Mouse (Mus musculus) C2C12 (cell line): Measurements from ENCODE around the gene Gfy. TPM values are rescaled to one million over a fixed set of nuclear protein-coding genes. Genes with fewer than 3 reads are reported as not detected.

ENCODE experiments used
- H3K27me3 ChIP-seq: one replicate; pipeline ENCODE4 v1.6.1; 2011; ENCODE audit not compliant: control insufficient read depth, insufficient read depth, insufficient read length
- H3K36me3 ChIP-seq: one replicate; pipeline ENCODE4 v1.6.1; 2011; ENCODE audit not compliant: control insufficient read depth, insufficient read depth
- H3K4me3 ChIP-seq: one replicate; pipeline ENCODE4 v1.5.1; 2011; ENCODE audit warnings: mild to moderate bottlenecking, control low read depth; ENCODE audit not compliant: poor library complexity, insufficient read depth, severe bottlenecking
- H3K79me2 ChIP-seq: one replicate; pipeline ENCODE4 v1.6.1; 2011; ENCODE audit not compliant: control insufficient read depth, insufficient read depth
- H3K79me3 ChIP-seq: one replicate; pipeline ENCODE4 v1.6.1; 2011; ENCODE audit warnings: low read depth, control low read depth
- H3ac ChIP-seq: one replicate; pipeline ENCODE3; 2011; ENCODE audit warnings: low read depth; ENCODE audit not compliant: control insufficient read depth, insufficient read length
- CEBPB ChIP-seq: IDR thresholded peaks from one replicate; pipeline ENCODE4 v1.6.1; 2011; ENCODE audit warnings: low read depth, mild to moderate bottlenecking, control low read depth, moderate library complexity
- CTCF ChIP-seq: IDR thresholded peaks from one replicate; pipeline ENCODE4 v1.5.1; 2011; ENCODE audit not compliant: control insufficient read depth, insufficient read depth, insufficient read length
- FOSL1 ChIP-seq: IDR thresholded peaks from one replicate; pipeline ENCODE4 v1.8.0; 2011; ENCODE audit warnings: mild to moderate bottlenecking, low read length; ENCODE audit not compliant: poor library complexity, insufficient read depth, severe bottlenecking
- MAX ChIP-seq: IDR thresholded peaks from one replicate; pipeline ENCODE4 v1.6.1; 2011; ENCODE audit warnings: mild to moderate bottlenecking, control low read depth
- MYOD1 ChIP-seq: IDR thresholded peaks from one replicate; pipeline ENCODE4 v1.6.1; 2011; ENCODE audit warnings: low read depth; ENCODE audit not compliant: control insufficient read depth, insufficient read length
- MYOG ChIP-seq: IDR thresholded peaks from one replicate; pipeline ENCODE4 v1.6.1; 2011; ENCODE audit not compliant: control insufficient read depth, insufficient read length; ENCODE audit errors: extremely low read depth
- USF1 ChIP-seq: IDR thresholded peaks from one replicate; pipeline ENCODE4 v1.6.1; 2011; ENCODE audit warnings: low read depth, mild to moderate bottlenecking, control low read depth, moderate library complexity
- polyA plus RNA-seq: library from polyadenylated mRNA; unstranded; fragments of >200 nt; fragmentation: generic; extraction: Trizol; gene quantifications from one replicate; pipeline ENCODE4 v1.2.1, GENCODE M21; 2012; ENCODE audit warnings: missing spikeins

Gfy gene
- polyA plus RNA-seq, 1 experiment = not detected

DNA sequence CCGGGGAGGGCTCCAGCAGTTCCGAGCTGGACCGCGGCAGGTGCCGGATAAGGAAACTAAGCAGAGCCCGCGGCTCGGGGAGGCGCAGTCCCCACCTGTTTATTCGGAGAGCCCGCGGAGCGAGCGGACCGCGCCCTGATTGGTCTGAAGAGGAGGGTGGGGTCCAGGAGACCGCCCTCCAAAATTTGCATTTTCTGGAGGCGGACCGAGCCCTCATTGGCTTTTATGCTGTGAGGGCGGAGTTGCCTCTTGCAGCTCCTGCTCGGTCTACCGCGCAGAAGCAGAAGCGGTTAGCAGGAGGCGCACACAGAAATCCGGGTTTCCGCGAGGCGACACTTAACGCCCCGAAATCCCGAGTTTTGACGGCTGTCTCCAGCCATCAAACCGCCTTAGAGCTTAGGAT lies 2.8 kb upstream of the Gfy start:
- Histone ChIP-seq H3ac (no peak overlapping the region), H3K27me3 (peaks cover 84% of the 10 kb centered on the region), H3K4me3 (no peak overlapping the region), H3K79me3 (no peaks in the 10 kb centered on the region), H3K36me3 (no peaks in the 10 kb centered on the region), H3K79me2 (no peaks in the 10 kb centered on the region)
- TF ChIP-seq USF1 (no peak), CEBPB (no peak), MAX (no peak), FOSL1 (no peak), MYOG (no peak)

DNA sequence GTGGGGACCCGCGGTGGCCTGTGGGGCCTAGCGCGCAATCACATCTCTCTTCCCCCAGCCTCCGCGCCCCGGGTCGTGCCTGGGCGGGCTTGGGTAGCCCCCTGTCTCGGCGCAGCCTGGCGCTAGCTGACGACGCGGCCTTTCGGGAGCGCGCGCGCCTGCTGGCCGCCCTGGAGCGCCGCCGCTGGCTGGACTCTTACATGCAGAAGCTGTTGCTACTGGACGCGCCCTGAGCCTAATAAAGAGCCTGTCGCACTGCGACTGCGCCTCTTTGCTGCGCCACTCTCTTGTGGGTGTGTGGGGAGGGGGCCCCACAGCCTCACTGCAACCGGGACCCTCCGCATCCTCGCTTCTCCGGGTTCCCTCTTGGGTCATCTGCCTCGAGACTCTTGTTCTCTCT lies 2.2 kb upstream of the Gfy start:
- TF ChIP-seq MYOD1 = no peak
- no peak for TF ChIP-seq MYOG
- no peak for TF ChIP-seq CTCF
- no peak for TF ChIP-seq USF1
- TF ChIP-seq CEBPB = no peak
- no peak for TF ChIP-seq FOSL1
- TF ChIP-seq MAX = no peak
- Histone ChIP-seq H3K36me3 (no peaks in the 10 kb centered on the region), H3K4me3 (no peak overlapping the region), H3K79me2 (no peaks in the 10 kb centered on the region), H3K27me3 (peaks cover 86% of the 10 kb centered on the region), H3ac (no peak overlapping the region), H3K79me3 (no peaks in the 10 kb centered on the region)

DNA sequence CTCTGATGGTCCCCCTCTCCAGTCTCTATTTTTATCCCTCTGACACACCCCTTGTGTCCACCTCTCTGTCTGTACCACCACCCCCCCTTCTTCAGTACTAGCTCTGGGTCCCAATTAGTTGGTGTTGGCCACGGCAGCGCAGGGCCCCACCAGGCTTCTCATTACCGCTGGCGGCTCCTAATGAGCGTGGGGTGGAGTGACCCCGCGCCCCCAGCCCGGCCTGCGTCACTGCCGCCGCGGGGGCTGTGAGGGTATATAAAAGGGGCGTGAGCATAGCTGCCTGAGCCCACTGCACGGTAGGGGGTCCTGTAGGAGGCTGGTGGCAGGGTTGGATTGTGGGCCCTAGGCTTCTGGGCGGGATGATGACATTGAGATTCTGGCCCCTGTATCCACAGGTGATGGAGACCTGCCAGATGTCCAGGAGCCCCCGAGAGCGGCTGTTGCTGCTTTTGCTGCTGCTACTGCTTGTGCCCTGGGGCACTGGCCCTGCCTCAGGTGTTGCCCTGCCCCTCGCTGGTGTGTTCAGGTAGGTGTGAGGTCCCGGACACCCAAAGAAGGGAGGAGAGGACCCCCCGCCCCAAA lies 1.6 kb upstream of the Gfy start, which contains the start of gene Pth2:
Pth2 (plus strand) TSS at position 100 of the 582 bp plus-strand sequence.
- Histone ChIP-seq H3K27me3 (peaks cover 87% of the 10 kb centered on the region), H3K4me3 (no peak within 1 kb of the TSS), H3ac (no peak within 1 kb of the TSS)

DNA sequence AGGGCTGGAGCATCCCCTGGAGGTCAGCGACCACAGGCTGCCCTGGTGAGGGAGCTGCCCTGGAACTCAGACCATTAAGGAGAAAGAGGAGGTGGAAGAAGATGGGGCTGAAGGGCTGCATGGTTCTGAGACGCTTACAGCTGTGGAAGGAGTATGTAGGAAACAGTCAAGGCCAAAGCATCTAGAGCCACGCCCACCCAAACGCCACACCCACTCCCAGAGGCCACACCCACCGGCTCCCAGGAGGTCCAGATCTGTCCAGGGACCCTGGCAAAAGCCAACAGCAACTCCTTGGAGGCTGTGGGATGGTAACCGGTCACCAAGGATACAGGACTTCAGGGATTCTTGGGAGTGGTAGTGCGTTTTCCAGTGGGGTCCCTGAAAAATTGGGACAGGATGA lies 819 bp downstream of the Gfy start:
- no peaks in the 10 kb centered on the region for H3K79me3 ChIP-seq
- H3K36me3 ChIP-seq = no peaks in the 10 kb centered on the region
- TF ChIP-seq CEBPB (no peak), MYOD1 (no peak), CTCF (no peak), USF1 (no peak), MYOG (no peak), FOSL1 (no peak), MAX (no peak)
- H3K4me3 ChIP-seq = no peak overlapping the region
- H3K27me3 ChIP-seq = peaks cover 80% of the 10 kb centered on the region
- no peaks in the 10 kb centered on the region for H3K79me2 ChIP-seq
- no peak overlapping the region for H3ac ChIP-seq

More for the DNA sequence above, 1.6 kb upstream of the Gfy start, which contains the start of gene Pth2:
- no peaks in the 10 kb centered on the region for H3K36me3 ChIP-seq
- TF ChIP-seq MYOD1 = no peak
- no peak for TF ChIP-seq USF1
- no peak for TF ChIP-seq CTCF
- TF ChIP-seq MYOG = no peak
- TF ChIP-seq FOSL1 = no peak
- TF ChIP-seq CEBPB = no peak
- TF ChIP-seq MAX = no peak
- H3K79me2 ChIP-seq = no peaks in the 10 kb centered on the region
- no peaks in the 10 kb centered on the region for H3K79me3 ChIP-seq

DNA sequence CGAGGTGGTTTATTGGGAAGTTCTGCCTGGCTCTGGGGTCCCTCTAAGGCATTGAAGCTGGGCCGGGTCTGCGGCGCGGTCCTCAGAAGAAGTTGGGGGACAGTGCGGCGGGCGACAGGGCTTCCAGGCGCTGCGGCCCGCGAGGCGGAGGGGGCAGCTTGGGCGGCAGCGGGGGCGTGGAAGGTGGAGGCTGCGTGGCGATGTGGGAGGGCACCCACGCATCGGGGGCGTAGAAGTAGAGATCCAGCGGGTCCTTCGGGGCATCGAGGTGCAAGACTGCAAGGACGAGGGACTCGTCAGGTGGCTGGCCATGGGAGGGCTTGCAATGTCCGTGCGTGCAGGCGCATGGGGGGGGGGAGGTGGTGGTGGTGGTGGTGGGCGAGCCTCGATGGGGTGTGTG lies 3.0 kb downstream of the Gfy start:
- no peaks in the 10 kb centered on the region for H3K79me3 ChIP-seq
- H3K4me3 ChIP-seq = no peak overlapping the region
- H3ac ChIP-seq = no peak overlapping the region
- H3K36me3 ChIP-seq = no peaks in the 10 kb centered on the region
- TF ChIP-seq MYOD1 (no peak), USF1 (no peak), FOSL1 (no peak), CEBPB (no peak), MAX (no peak), CTCF (no peak), MYOG (no peak)
- H3K79me2 ChIP-seq = no peaks in the 10 kb centered on the region
- peaks cover 63% of the 10 kb centered on the region for H3K27me3 ChIP-seq

DNA sequence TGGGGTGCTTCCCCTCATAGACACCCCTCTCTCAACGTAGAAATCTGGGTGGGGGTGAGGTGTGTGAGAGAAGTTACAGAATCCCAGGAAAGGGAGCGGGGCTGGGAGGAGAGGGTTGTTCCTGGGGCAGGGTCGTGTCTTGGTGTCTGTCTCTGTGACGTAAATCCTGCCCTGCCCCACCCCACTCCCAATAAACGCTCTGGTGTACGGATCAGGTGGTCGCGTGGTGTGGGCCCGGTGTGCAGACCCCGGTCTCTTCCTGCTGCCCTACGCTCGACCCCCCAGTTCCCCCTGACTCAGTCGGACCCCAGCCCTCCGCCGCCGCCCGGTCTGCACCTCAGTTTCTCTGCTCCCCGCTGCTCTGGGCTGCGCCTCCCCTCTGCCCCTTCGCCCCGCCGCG lies 3.4 kb downstream of the Gfy start:
- Histone ChIP-seq H3K79me2 (no peaks in the 10 kb centered on the region), H3ac (no peak overlapping the region), H3K36me3 (no peaks in the 10 kb centered on the region), H3K27me3 (peaks cover 59% of the 10 kb centered on the region), H3K79me3 (no peaks in the 10 kb centered on the region), H3K4me3 (no peak overlapping the region)
- TF ChIP-seq FOSL1 = no peak
- TF ChIP-seq CTCF = no peak
- no peak for TF ChIP-seq MAX
- TF ChIP-seq CEBPB = no peak
